In genomic region chr3:60804711-60805293, GRCm38 (mm10) we compare ENCODE assay signal across 26 mouse cellular contexts.
"Had no signal": no experiment of that assay in that cellular context is flagged by ENCODE, and none has a peak within 500 bp of the region (broad histone marks: within the 10 kb centered on the region; RNA-seq: fewer than 3 reads in every experiment).

No protein-coding gene starts in this region.

- H3K36me3 ChIP-seq: heart, embryonic 10.5 days; heart, embryonic 12.5 days; hindbrain, embryonic 10.5 days; hindbrain, embryonic 12.5 days; intestine, embryonic 15.5 days; limb, embryonic 10.5 days; limb, embryonic 12.5 days; liver, embryonic 13.5 days; liver, embryonic 15.5 days had no signal

- H3K4me2 ChIP-seq: heart, embryonic 12.5 days; hindbrain, embryonic 12.5 days; hindbrain, embryonic 14.5 days; intestine, embryonic 15.5 days; limb, embryonic 12.5 days; liver, embryonic 11.5 days; liver, embryonic 13.5 days; liver, embryonic 15.5 days had no signal

- H3K27me3 ChIP-seq: heart, embryonic 12.5 days; hindbrain, embryonic 12.5 days; intestine, embryonic 15.5 days; limb, embryonic 12.5 days; liver, embryonic 13.5 days; liver, embryonic 15.5 days had no signal

- H3K27ac ChIP-seq: heart, embryonic 10.5 days; hindbrain, embryonic 10.5 days; hindbrain, embryonic 12.5 days; hindbrain, embryonic 14.5 days; intestine, embryonic 15.5 days; layer of hippocampus, adult 2 months; limb, embryonic 10.5 days; limb, embryonic 12.5 days; liver, embryonic 13.5 days; liver, embryonic 15.5 days had no signal

- ATAC-seq: hindbrain, embryonic 16.5 days; inflammation-experienced regulatory T-cells, adult 6 months; intestine, embryonic 15.5 days; intestine, postnatal 0 days had no signal

- H3K9ac ChIP-seq: heart, embryonic 12.5 days; hindbrain, embryonic 12.5 days; hindbrain, embryonic 14.5 days; intestine, embryonic 15.5 days; limb, embryonic 12.5 days; liver, embryonic 13.5 days; liver, embryonic 15.5 days had no signal

- H3K9me3 ChIP-seq: heart, embryonic 10.5 days; heart, embryonic 12.5 days; hindbrain, embryonic 10.5 days; hindbrain, embryonic 12.5 days; intestine, embryonic 15.5 days; limb, embryonic 10.5 days; limb, embryonic 12.5 days; liver, embryonic 13.5 days; liver, embryonic 15.5 days had no signal

- H3K4me3 ChIP-seq: heart, embryonic 10.5 days; heart, embryonic 12.5 days; hindbrain, embryonic 10.5 days; hindbrain, embryonic 12.5 days; intestine, embryonic 15.5 days; layer of hippocampus, adult 2 months; limb, embryonic 10.5 days; limb, embryonic 12.5 days; liver, embryonic 13.5 days; liver, embryonic 15.5 days had no signal

- H3K4me1 ChIP-seq: heart, embryonic 10.5 days; heart, embryonic 12.5 days; hindbrain, embryonic 10.5 days; hindbrain, embryonic 12.5 days; intestine, embryonic 15.5 days; limb, embryonic 10.5 days; limb, embryonic 12.5 days; liver, embryonic 15.5 days had no signal

- DNase-seq: gastrocnemius, postnatal 14 days; gastrocnemius, postnatal 36 days; heart, adult 18-20 months; heart, postnatal 10 days; heart, postnatal 4 days; kidney, adult 18-20 months; kidney, adult 8-10 months; kidney, postnatal 10 days; kidney, postnatal 25 days; kidney, postnatal 4 days; liver; liver, embryonic 13.5 days had no signal
